Mouse (Mus musculus) olfactory bulb, adult 2 months (tissue): ENCODE data around the gene Pithd1. TPM values are rescaled to one million over a fixed set of nuclear protein-coding genes. Genes with fewer than 3 reads are reported as not detected.

Experiments used
- H3K27ac ChIP-seq: fragments of 200-500 bp; 2 replicates; pipeline ENCODE4 v1.5.1; 2012; ENCODE audit warnings: low read depth, low read length; ENCODE audit not compliant: insufficient read depth
- H3K4me1 ChIP-seq: fragments of 200-500 bp; 2 replicates; pipeline ENCODE4 v1.6.1; 2012; ENCODE audit warnings: low read length; ENCODE audit not compliant: control insufficient read depth, insufficient read depth
- H3K4me3 ChIP-seq: fragments of 200-500 bp; 2 replicates; pipeline ENCODE4 v1.5.1; 2012; ENCODE audit warnings: mild to moderate bottlenecking, low read depth, low read length, moderate library complexity; ENCODE audit not compliant: insufficient read depth
- CTCF ChIP-seq: fragments of 200-500 bp; IDR thresholded peaks from 2 replicates; pipeline ENCODE4 v1.5.1; 2012; ENCODE audit warnings: low read depth, mild to moderate bottlenecking, low read length, moderate library complexity; ENCODE audit not compliant: insufficient read depth
- POLR2A ChIP-seq: fragments of 200-500 bp; IDR thresholded peaks from 2 replicates; pipeline ENCODE4 v1.6.1; 2012; ENCODE audit warnings: mild to moderate bottlenecking, low read depth, low read length, moderate library complexity; ENCODE audit not compliant: insufficient read depth
- WGBS: fragments of 180-500 bp; shearing (Covaris S2); methylation state at CpG from one replicate; pipeline ENCODE4 v1.1.7; 2018; 5-methylcytosine and 5-hydroxymethylcytosine counted together
- polyA plus RNA-seq: library from polyadenylated mRNA; stranded (reverse); fragments of >200 nt; gene quantifications from 2 replicates; pipeline ENCODE4 v1.2.4, GENCODE M21; 2012; ENCODE audit warnings: low replicate concordance; ENCODE audit not compliant: missing spikeins, insufficient read depth, insufficient read length

The Pithd1 gene
- polyA plus RNA-seq, 1 experiment: 351 TPM

DNA sequence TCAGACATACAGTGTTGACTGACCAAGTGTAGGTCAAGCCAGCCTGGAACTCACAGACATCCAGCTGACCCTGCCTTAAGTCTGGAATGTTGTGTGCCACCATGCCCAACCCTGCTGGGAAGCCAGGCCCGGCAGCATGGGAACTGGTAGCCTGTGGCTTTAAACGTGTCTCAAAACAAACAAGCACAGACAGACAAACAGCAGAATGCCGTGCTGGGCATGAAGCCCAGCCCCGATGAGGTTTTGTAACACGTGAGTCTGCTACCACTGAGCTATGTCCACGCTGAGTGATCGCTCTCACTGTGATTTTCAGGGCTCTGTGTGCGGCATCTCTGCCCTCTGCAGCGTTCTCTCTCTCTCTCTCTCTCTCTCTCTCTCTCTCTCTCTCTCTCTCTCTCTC lies 31.2 kb downstream of the Pithd1 start:
- H3K4me1 ChIP-seq: peaks cover 8% of the 10 kb centered on the region; the same call in 1 of the 2 replicates
- H3K4me3 ChIP-seq: no peak overlapping the region
- no peak overlapping the region for H3K27ac ChIP-seq
- 78% methylated on average over 9 of the region's 9 CpGs for WGBS
- TF ChIP-seq CTCF: no peak

DNA sequence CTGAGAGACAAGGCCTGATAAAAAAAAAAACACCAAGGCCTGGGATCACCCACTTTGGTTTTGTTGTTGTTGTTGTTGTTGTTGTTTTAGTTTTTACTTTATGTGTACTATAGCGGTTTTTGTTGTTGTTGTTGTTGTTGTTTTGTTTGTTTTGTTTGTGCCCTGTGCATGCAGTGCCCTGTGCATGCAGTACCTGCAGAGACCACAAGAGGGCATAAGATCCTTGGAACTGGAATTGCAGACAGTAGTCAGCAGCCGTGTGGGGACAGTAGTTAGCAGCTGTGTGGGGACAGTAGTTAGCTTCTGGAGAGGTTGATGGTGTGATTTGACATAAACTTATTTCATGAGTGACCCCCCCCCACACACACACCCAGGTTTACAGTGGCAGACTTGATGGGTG lies 32.8 kb downstream of the Pithd1 start:
- 2% methylated on average over 2 of the region's 2 CpGs for WGBS
- TF ChIP-seq CTCF (0 out of 2 replicates have a peak, but pooled peaks have one; percentile 21), POLR2A (no peak)
- H3K27ac ChIP-seq: no peak overlapping the region
- H3K4me1 ChIP-seq: peaks cover 20% of the 10 kb centered on the region
- H3K4me3 ChIP-seq: no peak overlapping the region

DNA sequence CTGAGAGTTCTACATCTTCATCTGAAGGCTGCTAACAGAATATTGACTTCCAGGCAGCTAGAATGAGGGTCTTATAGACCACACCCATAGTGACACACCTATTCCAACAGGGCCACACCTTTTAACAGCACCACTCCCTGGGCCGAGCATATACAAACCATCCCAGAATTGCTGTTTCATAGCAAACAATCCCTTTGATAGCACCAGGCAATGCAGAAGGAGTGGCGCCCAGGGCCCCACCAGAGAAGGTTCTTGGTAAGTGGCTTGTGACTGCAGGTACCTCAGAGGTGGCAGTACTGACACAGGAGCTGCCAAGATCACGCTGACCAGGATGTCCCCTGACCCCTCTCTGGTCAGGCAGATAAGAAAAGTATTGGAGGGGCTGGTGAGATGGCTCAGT lies 33.9 kb downstream of the Pithd1 start:
- H3K27ac ChIP-seq: no peak overlapping the region
- H3K4me3 ChIP-seq: no peak overlapping the region
- H3K4me1 ChIP-seq: peaks cover 29% of the 10 kb centered on the region
- TF ChIP-seq CTCF: no peak
- TF ChIP-seq POLR2A: no peak
- over 99% methylated on average over 3 of the region's 3 CpGs for WGBS

DNA sequence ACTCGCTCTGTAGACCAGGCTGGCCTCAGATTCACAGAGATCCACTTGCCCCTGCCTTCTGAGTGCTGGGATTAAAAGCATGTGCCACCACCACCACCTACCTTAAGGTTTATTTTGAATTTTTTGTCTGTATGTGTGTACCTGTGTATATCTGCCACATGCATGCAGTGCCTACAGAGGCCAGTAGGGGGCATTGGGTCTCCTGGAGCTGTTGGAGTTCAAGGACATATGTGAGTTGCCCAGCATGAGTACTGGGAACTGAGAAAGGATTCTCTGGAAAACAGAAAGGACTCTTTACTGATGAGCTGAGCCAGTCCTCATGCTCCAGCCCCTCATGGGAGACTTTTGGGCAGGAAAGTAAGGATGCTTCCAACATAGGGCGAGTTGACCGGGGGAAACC lies 35.6 kb downstream of the Pithd1 start:
- Histone ChIP-seq H3K4me3 (no peak overlapping the region), H3K4me1 (peaks cover 35% of the 10 kb centered on the region), H3K27ac (no peak overlapping the region)
- TF ChIP-seq POLR2A: no peak
- TF ChIP-seq CTCF: no peak
- 80% methylated on average over 3 of the region's 3 CpGs for WGBS

DNA sequence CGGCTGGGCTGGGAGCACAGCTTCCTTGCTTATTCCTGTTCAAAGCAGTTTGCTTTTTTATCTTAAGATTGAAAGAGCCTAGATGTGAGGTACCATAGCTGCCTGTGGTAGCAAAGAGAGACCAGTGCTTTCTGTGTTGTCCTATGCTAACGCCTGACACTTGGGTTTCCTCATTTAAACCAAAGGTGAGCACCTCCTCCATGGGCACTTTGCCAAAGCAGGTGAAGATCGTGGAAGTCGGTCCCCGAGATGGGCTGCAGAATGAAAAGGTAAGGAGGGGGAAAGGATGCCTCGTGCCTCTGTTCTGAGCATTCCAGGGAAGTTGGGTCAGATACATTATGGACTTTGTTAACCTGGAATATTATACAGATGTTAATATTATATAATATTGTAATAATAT lies 36.7 kb downstream of the Pithd1 start:
- WGBS: 70% methylated on average over 6 of the region's 6 CpGs
- TF ChIP-seq POLR2A (no peak), CTCF (no peak)
- Histone ChIP-seq H3K27ac (peak overlapping the region; percentile 43; the same call in 1 of the 2 replicates), H3K4me1 (peaks cover 38% of the 10 kb centered on the region), H3K4me3 (no peak overlapping the region)

DNA sequence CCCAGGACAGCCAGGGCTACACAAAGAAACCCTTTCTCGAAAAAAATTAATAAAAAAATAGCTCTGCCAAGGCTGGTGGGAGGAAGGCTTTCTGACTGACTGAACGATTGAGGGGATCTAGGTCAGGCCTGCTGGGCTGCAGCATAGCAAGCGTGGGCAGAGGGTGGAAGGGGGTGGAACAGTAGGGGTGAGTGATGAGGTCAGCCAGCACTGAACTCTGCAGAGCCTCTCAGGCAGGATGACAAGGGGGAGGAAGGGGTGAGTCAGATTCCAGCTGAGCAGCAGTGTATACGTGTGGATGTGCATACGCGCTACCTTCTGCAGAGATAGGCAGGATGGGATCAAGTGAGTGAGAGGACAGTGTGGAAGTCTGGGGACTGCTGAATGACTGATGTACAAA lies 37.2 kb downstream of the Pithd1 start:
- TF ChIP-seq POLR2A: no peak
- no peak for TF ChIP-seq CTCF
- WGBS: 9% methylated on average over 6 of the region's 6 CpGs
- Histone ChIP-seq H3K4me3 (no peak overlapping the region), H3K27ac (peak overlapping the region; percentile 66), H3K4me1 (peaks cover 38% of the 10 kb centered on the region)

DNA sequence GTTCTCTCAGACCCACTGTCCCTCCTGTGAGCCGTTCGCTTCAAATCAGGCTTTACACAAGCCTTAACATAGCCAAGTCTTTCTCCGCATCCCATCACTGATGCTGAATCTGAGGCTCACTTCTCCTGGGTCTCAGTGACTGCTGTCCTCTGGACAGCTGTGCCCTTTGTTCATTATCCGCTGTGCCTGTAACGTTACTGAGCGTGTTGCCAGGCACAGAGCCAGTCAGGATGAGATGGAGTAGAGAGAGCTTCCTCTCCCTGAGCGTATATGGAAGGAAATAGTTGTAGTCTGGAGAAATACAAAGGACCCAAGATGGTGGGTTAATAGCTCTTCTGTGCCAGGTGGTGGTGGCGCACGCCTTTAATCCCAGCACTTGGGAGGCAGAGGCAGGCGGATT lies 37.6 kb downstream of the Pithd1 start:
- no peak overlapping the region for H3K4me3 ChIP-seq
- TF ChIP-seq POLR2A: no peak
- no peak for TF ChIP-seq CTCF
- 65% methylated on average over 10 of the region's 10 CpGs for WGBS

DNA sequence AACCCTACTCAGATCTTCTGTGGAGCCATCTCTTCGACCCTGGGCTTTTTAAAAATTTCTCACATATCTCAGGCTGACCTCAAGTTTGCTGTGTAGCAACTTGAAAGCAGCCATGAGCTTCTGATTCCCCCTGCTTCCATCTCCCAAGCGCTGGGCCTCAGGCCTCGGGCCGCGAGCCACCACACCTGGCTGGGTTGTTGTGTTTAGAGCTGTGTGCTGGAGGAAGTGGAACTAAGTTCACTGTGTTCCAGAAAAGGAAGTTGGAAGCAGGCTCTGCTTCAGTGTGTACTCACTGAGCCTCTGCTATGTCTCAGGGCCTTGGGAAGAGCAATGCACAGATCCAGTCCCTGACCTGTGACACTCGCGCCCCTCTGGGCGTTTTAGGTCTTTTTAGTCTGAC lies 38.9 kb downstream of the Pithd1 start:
- WGBS: 90% methylated on average over 8 of the region's 8 CpGs

More for the DNA sequence above, 37.6 kb downstream of the Pithd1 start:
- H3K4me1 ChIP-seq: peaks cover 38% of the 10 kb centered on the region
- peak overlapping the region; percentile 66 for H3K27ac ChIP-seq

DNA sequence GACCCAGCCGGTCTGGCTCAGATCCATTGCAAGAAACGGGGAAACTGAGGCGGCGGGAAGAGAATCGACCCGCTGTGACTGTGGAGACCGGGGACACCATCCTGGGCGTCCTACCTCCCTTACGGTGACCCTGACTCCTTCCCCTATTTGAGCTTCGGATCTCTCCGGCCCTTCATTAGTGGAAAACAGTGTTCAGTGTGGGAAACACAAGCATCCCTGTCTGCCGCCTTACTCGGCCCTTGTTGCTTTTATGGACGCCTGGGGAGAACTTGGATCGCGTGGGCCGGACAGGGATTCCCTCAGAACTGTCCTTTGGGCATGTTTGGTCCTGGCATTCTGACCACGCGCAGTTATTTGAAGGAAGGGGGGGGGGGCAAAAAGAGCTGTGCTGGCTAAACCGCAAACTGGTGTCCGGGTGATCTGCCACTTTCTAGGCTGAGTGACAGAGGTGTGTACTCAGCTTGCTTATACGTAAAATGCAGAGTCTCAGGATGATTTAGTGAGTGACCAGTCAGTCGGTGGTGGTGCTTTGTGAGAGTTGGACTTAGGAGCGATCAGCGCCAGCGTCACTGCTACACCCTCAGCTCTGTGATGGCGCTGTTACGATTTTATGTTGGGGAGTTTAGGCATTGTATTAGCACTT lies 40.3 kb downstream of the Pithd1 start:
- Histone ChIP-seq H3K4me1 (peaks cover 31% of the 10 kb centered on the region), H3K27ac (peak overlapping the region; percentile 61), H3K4me3 (peak overlapping the region; percentile 71)
- TF ChIP-seq POLR2A: no peak
- no peak for TF ChIP-seq CTCF
- WGBS: under 1% methylated on average over 28 of the region's 28 CpGs

More for the DNA sequence above, 38.9 kb downstream of the Pithd1 start:
- H3K4me1 ChIP-seq: peaks cover 38% of the 10 kb centered on the region
- TF ChIP-seq CTCF: no peak
- no peak for TF ChIP-seq POLR2A
- H3K4me3 ChIP-seq: no peak overlapping the region
- no peak overlapping the region for H3K27ac ChIP-seq

DNA sequence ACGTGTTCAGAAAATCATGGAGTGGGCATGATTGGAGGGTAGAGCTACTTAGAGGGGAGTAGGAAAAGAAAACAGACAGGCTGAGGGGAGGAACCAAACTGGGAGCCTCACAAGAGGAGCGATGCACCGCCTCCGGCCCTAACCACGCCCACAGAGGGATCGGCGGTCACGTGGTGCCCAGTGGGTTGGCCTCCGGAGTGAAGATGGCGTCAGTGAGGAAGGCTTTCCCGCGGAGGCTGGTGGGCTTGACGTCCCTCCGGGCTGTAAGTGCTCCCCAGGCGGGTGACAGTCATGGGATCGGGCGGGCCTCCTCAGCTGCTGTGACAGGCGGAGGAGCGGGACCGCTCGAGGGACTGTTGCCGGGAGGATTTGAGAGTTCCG lies 40.8 kb downstream of the Pithd1 start, which contains the start of gene Hmgcl:
Gene Hmgcl (plus strand): TSS at position 171 of the 381 bp plus-strand sequence.
- Histone ChIP-seq H3K4me1 (peaks cover 29% of the 10 kb centered on the region), H3K27ac (peak within 1 kb of the TSS; percentile 61), H3K4me3 (peak within 1 kb of the TSS; percentile 71)
- TF ChIP-seq POLR2A: peak; percentile 88
- TF ChIP-seq CTCF: no peak
- under 1% methylated on average over 23 of the region's 23 CpGs for WGBS
